Mouse (Mus musculus): Measurements from ENCODE around the gene Rgs1. TPM values are rescaled to one million over a fixed set of nuclear protein-coding genes. Genes with fewer than 3 reads are reported as not detected.

The Rgs1 gene
- polyA plus RNA-seq (2014; fragmentation: Nextera tagmentation; extraction: Ambion mirVana): not detected in 2 replicates

GRCm38 (mm10) chr1:144248923-144249322 lies at the start of gene Rgs1:
Gene Rgs1 (minus strand): TSS chr1:144249242.
- no peaks in the 10 kb centered on the region for H3K4me1 ChIP-seq (replicated peaks; ENCODE audit: control insufficient read depth, insufficient read depth, low read length)

DNA sequence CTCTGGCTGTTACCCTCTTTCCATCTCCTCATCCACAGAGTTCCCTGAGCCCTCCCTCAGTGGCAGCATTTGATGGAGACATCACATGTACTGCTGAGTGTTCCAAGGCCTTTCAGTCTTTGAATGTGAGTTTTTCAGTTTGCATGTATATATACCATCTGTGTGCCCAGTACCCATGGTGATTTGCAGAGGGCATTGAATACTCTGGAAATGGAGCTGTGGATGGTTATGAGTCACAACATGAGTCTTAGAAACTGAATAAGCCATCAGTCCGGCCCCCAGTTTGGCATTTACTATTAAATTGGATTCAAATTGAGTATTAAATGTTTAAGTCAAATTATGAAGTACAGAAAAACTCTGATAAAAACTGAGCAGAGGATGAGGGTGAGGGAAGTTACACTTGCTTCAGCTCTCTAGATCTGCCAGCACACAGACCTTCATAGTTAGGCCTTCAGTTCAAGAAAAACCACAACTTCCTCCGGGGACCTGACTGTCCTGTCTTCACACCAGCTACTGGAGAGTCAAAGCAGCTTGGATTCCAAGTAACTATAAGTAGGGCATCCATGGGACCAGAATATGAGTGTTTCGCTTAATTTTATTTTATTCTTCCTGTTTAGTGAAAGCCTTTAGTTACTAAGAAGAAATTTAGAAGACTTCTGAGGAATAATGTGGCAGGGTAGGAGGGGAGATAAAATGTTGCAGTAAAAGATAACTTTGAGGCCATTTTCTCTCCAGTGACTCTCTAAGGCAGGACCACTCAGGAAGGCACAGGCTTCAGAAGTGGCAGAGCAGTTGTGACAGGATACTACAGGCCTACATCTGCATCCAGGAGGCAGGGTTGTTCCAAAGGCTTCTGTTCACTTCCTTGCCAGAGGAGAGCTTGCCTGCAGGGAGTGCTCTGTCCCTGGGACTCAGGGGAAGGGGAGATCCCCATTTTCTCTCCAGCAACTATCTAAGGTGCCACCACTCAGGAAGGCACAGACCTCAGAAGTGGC lies 34.3 kb upstream of the Rgs1 start:
- H3K9me3 ChIP-seq (ENCODE audit: control insufficient read depth, low read length): no peaks in the 10 kb centered on the region
- no peak overlapping the region for H3K4me3 ChIP-seq (ENCODE audit: low read depth, low read length)
- H3K9ac ChIP-seq (ENCODE audit: low read depth, low read length): no peak overlapping the region
- no peak for ATAC-seq (ENCODE audit: low FRiP score)
- H3K4me1 ChIP-seq (replicated peaks; ENCODE audit: control insufficient read depth, insufficient read depth, low read length): no peaks in the 10 kb centered on the region
- no peaks in the 10 kb centered on the region for H3K36me3 ChIP-seq (ENCODE audit: control insufficient read depth, insufficient read depth, low read length)
- no peaks in the 10 kb centered on the region for H3K27me3 ChIP-seq (ENCODE audit: control insufficient read depth, insufficient read depth, low read length)
- H3K4me2 ChIP-seq (replicated peaks; ENCODE audit: low read depth, low read length): no peak overlapping the region
- no peak for DNase-seq (ENCODE audit: low spot score)
- whole genome bisulfite sequencing: 85% methylated on average over 3 of the region's 3 CpGs
- H3K27ac ChIP-seq (ENCODE audit: low read depth, low read length): no peak overlapping the region

More at GRCm38 (mm10) chr1:144248923-144249322, at the start of gene Rgs1:
- Histone ChIP-seq H3K27ac (ENCODE audit: low read depth, low read length) (no peak within 1 kb of the TSS), H3K4me2 (replicated peaks; ENCODE audit: low read depth, low read length) (no peak within 1 kb of the TSS), H3K4me3 (ENCODE audit: low read depth, low read length) (no peak within 1 kb of the TSS), H3K36me3 (ENCODE audit: control insufficient read depth, insufficient read depth, low read length) (no peaks in the 10 kb centered on the region), H3K9ac (ENCODE audit: low read depth, low read length) (no peak within 1 kb of the TSS), H3K9me3 (ENCODE audit: control insufficient read depth, low read length) (no peaks in the 10 kb centered on the region), H3K27me3 (ENCODE audit: control insufficient read depth, insufficient read depth, low read length) (no peaks in the 10 kb centered on the region)
- 82% methylated on average over 9 of the region's 9 CpGs for WGBS
- ATAC-seq (ENCODE audit: low FRiP score): no peak
- DNase-seq (ENCODE audit: low spot score): no peak

- Histone ChIP-seq H3K4me3 (ENCODE audit: low read depth, low read length) (no peak overlapping the region), H3K9me3 (ENCODE audit: control insufficient read depth, low read length) (no peaks in the 10 kb centered on the region), H3K4me2 (replicated peaks; ENCODE audit: low read depth, low read length) (no peak overlapping the region), H3K9ac (ENCODE audit: low read depth, low read length) (no peak overlapping the region), H3K4me1 (replicated peaks; ENCODE audit: control insufficient read depth, insufficient read depth, low read length) (no peaks in the 10 kb centered on the region), H3K27ac (ENCODE audit: low read depth, low read length) (no peak overlapping the region), H3K36me3 (ENCODE audit: control insufficient read depth, insufficient read depth, low read length) (no peaks in the 10 kb centered on the region), H3K27me3 (ENCODE audit: control insufficient read depth, insufficient read depth, low read length) (no peaks in the 10 kb centered on the region)
- 80% methylated on average over 4 of the region's 4 CpGs for WGBS
- no peak for DNase-seq (ENCODE audit: low spot score)
- ATAC-seq (ENCODE audit: low FRiP score): no peak
Observed at GRCm38 (mm10) chr1:144280056-144280455, 31.0 kb upstream of the Rgs1 start.

GRCm38 (mm10) chr1:144272991-144273390 lies 23.9 kb upstream of the Rgs1 start:
- Histone ChIP-seq H3K4me1 (replicated peaks; ENCODE audit: control insufficient read depth, insufficient read depth, low read length) (no peaks in the 10 kb centered on the region), H3K4me2 (replicated peaks; ENCODE audit: low read depth, low read length) (no peak overlapping the region), H3K4me3 (ENCODE audit: low read depth, low read length) (no peak overlapping the region), H3K27ac (ENCODE audit: low read depth, low read length) (no peak overlapping the region), H3K9me3 (ENCODE audit: control insufficient read depth, low read length) (no peaks in the 10 kb centered on the region), H3K9ac (ENCODE audit: low read depth, low read length) (no peak overlapping the region), H3K36me3 (ENCODE audit: control insufficient read depth, insufficient read depth, low read length) (no peaks in the 10 kb centered on the region), H3K27me3 (ENCODE audit: control insufficient read depth, insufficient read depth, low read length) (no peaks in the 10 kb centered on the region)
- no peak for ATAC-seq (ENCODE audit: low FRiP score)
- whole genome bisulfite sequencing: 89% methylated on average over 2 of the region's 2 CpGs
- no peak for DNase-seq (ENCODE audit: low spot score)

GRCm38 (mm10) chr1:144269112-144269511 lies 20.1 kb upstream of the Rgs1 start:
- WGBS: 90% methylated on average over 2 of the region's 2 CpGs

DNA sequence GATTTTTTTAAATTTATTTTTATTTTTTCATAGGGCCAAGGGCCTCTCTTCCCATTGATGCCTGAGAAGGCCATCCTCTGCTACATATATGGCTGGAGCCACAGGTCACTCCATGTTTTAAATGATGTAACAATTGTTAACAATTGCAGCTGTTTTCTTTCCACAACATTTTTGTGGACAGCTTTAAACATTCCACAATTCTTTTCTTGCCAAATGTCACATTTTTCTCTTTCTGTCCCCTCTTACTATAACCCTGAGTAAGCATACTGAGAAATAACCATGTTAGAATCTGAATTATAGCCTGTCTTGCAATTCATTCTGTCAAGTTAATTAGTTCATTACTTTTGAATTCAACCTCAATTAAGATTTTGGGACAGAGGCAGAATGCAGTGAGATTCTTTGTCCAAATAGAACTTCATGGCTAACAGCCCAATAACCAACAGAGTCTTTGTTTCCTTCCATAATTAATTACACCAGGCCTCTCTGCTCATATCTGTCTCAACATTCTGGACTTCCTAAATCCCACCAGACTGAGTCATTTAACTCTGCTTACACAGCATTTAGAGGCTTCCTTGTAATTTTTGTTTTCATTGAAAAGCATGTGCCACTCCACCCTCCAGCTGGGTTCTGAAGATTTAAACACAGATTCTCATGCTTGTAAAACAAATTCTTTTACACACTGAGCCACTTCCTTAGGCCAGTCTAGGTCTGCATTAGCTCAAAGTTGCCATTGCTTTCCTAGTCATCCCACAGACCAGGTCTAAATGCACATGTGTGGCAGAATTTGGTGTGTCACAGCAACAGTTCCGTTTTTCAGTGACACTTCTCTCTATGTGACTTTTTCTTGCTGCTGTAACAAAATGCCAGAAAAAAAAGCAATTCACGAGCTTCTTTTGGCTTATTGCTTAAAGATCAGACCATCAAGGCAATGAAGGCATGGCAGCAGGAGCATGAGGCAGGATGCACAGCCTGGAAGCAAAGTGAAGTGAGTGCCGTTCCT lies 18.7 kb upstream of the Rgs1 start:
- H3K9me3 ChIP-seq (ENCODE audit: control insufficient read depth, low read length): no peaks in the 10 kb centered on the region
- no peak overlapping the region for H3K27ac ChIP-seq (ENCODE audit: low read depth, low read length)
- no peaks in the 10 kb centered on the region for H3K4me1 ChIP-seq (replicated peaks; ENCODE audit: control insufficient read depth, insufficient read depth, low read length)
- 87% methylated on average over 3 of the region's 3 CpGs for WGBS
- H3K4me2 ChIP-seq (replicated peaks; ENCODE audit: low read depth, low read length): no peak overlapping the region
- H3K9ac ChIP-seq (ENCODE audit: low read depth, low read length): no peak overlapping the region
- no peak for ATAC-seq (ENCODE audit: low FRiP score)
- DNase-seq (ENCODE audit: low spot score): no peak
- no peaks in the 10 kb centered on the region for H3K27me3 ChIP-seq (ENCODE audit: control insufficient read depth, insufficient read depth, low read length)
- no peaks in the 10 kb centered on the region for H3K36me3 ChIP-seq (ENCODE audit: control insufficient read depth, insufficient read depth, low read length)
- H3K4me3 ChIP-seq (ENCODE audit: low read depth, low read length): no peak overlapping the region

More at GRCm38 (mm10) chr1:144269112-144269511, 20.1 kb upstream of the Rgs1 start:
- no peaks in the 10 kb centered on the region for H3K4me1 ChIP-seq (replicated peaks; ENCODE audit: control insufficient read depth, insufficient read depth, low read length)
- H3K9me3 ChIP-seq (ENCODE audit: control insufficient read depth, low read length): no peaks in the 10 kb centered on the region
- H3K4me3 ChIP-seq (ENCODE audit: low read depth, low read length): no peak overlapping the region
- DNase-seq (ENCODE audit: low spot score): no peak
- H3K27ac ChIP-seq (ENCODE audit: low read depth, low read length): no peak overlapping the region
- no peak overlapping the region for H3K9ac ChIP-seq (ENCODE audit: low read depth, low read length)
- no peak for ATAC-seq (ENCODE audit: low FRiP score)
- H3K36me3 ChIP-seq (ENCODE audit: control insufficient read depth, insufficient read depth, low read length): no peaks in the 10 kb centered on the region
- no peaks in the 10 kb centered on the region for H3K27me3 ChIP-seq (ENCODE audit: control insufficient read depth, insufficient read depth, low read length)
- H3K4me2 ChIP-seq (replicated peaks; ENCODE audit: low read depth, low read length): no peak overlapping the region

DNA sequence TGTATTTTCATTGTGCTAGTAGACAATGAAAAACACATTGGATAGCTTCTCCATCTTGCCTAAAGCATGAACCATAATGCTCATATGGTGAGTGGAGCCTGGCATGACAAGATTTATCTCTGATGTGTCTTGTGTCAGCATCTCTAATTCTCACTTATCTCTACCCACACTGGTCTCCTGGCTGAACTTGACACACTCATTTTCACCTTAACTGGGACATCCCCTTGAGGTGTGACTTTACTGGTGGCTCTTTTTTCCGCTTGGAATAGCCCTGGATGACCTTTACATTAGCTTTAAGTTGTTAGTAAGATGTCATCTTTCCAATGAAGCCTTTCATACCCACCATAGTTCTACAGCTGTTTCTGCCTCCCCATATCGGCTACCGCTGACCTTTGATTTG lies 15.0 kb upstream of the Rgs1 start:
- WGBS: 88% methylated on average over 3 of the region's 3 CpGs
- Histone ChIP-seq H3K27ac (ENCODE audit: low read depth, low read length) (no peak overlapping the region), H3K4me2 (replicated peaks; ENCODE audit: low read depth, low read length) (no peak overlapping the region), H3K36me3 (ENCODE audit: control insufficient read depth, insufficient read depth, low read length) (no peaks in the 10 kb centered on the region), H3K4me1 (replicated peaks; ENCODE audit: control insufficient read depth, insufficient read depth, low read length) (no peaks in the 10 kb centered on the region), H3K4me3 (ENCODE audit: low read depth, low read length) (no peak overlapping the region), H3K9me3 (ENCODE audit: control insufficient read depth, low read length) (no peaks in the 10 kb centered on the region), H3K9ac (ENCODE audit: low read depth, low read length) (no peak overlapping the region), H3K27me3 (ENCODE audit: control insufficient read depth, insufficient read depth, low read length) (no peaks in the 10 kb centered on the region)
- DNase-seq (ENCODE audit: low spot score): no peak
- no peak for ATAC-seq (ENCODE audit: low FRiP score)

- Histone ChIP-seq H3K36me3 (ENCODE audit: control insufficient read depth, insufficient read depth, low read length) (no peaks in the 10 kb centered on the region), H3K4me1 (replicated peaks; ENCODE audit: control insufficient read depth, insufficient read depth, low read length) (no peaks in the 10 kb centered on the region), H3K27ac (ENCODE audit: low read depth, low read length) (no peak overlapping the region), H3K9ac (ENCODE audit: low read depth, low read length) (no peak overlapping the region), H3K4me3 (ENCODE audit: low read depth, low read length) (no peak overlapping the region), H3K9me3 (ENCODE audit: control insufficient read depth, low read length) (no peaks in the 10 kb centered on the region), H3K27me3 (ENCODE audit: control insufficient read depth, insufficient read depth, low read length) (no peaks in the 10 kb centered on the region), H3K4me2 (replicated peaks; ENCODE audit: low read depth, low read length) (no peak overlapping the region)
- ATAC-seq (ENCODE audit: low FRiP score) (no peak), DNase-seq (ENCODE audit: low spot score) (no peak)
Observed at GRCm38 (mm10) chr1:144262008-144262407, 13.0 kb upstream of the Rgs1 start.

Measured in hindbrain, embryonic 11.5 days (tissue).